Mouse (Mus musculus) heart, embryonic 11.5 days (tissue): ENCODE measurements around the gene Mthfr. TPM values are rescaled to one million over a fixed set of nuclear protein-coding genes. Genes with fewer than 3 reads are reported as not detected.

Experiments used
- polyA plus RNA-seq: library from polyadenylated mRNA; unstranded; fragments of >200 nt; fragmentation: Nextera tagmentation; extraction: Ambion mirVana; gene quantifications from 2 replicates; pipeline ENCODE4 v1.2.1, GENCODE M21; 2014

Gene Mthfr
- polyA plus RNA-seq, 1 experiment from 2014 or later, result 10.4 TPM

Other genes starting within 250 kb of the Mthfr start
- gene Zfp984, start 229.3 kb upstream of the Mthfr start, polyA plus RNA-seq, result 9.8 and 11.6 TPM in 2 replicates
- 4.9 and 6.9 TPM in 2 replicates for gene Zfp933, start 190.7 kb upstream of the Mthfr start, polyA plus RNA-seq
- gene Miip, start 170.3 kb upstream of the Mthfr start, polyA plus RNA-seq, result 23.9 and 24.9 TPM in 2 replicates
- 7.2 and 10.8 TPM in 2 replicates for gene Fv1, start 170.1 kb upstream of the Mthfr start, polyA plus RNA-seq
- 61.8 and 95.4 TPM in 2 replicates for gene Mfn2, start 134.4 kb upstream of the Mthfr start, polyA plus RNA-seq
- gene Plod1, start 102.3 kb upstream of the Mthfr start, polyA plus RNA-seq, result 40.1 and 50.2 TPM in 2 replicates
- 16.4 and 16.5 TPM in 2 replicates for gene 2510039O18Rik, start 98.2 kb upstream of the Mthfr start, polyA plus RNA-seq
- gene Nppb, start 53.3 kb upstream of the Mthfr start, polyA plus RNA-seq, result 305 and 336 TPM in 2 replicates
- gene Nppa, start 38.4 kb upstream of the Mthfr start, polyA plus RNA-seq, result 5,496 and 5,973 TPM in 2 replicates
- 6.3 and 7.3 TPM in 2 replicates for gene Clcn6, start 256 bp upstream of the Mthfr start, polyA plus RNA-seq
- 12.7 and 17.6 TPM in 2 replicates for gene Agtrap, start 49.0 kb downstream of the Mthfr start, polyA plus RNA-seq
- 45.3 and 47.2 TPM in 2 replicates for gene Mad2l2, start 91.3 kb downstream of the Mthfr start, polyA plus RNA-seq
- 0.06 and 0.16 TPM in 2 replicates for gene Draxin, start 91.6 kb downstream of the Mthfr start, polyA plus RNA-seq
- 23.3 and 24.5 TPM in 2 replicates for gene Fbxo6, start 113.1 kb downstream of the Mthfr start, polyA plus RNA-seq
- gene Fbxo44, start 121.4 kb downstream of the Mthfr start, polyA plus RNA-seq, result 20.4 and 24.8 TPM in 2 replicates
- 0.84 TPM in 2 replicates for gene Fbxo2, start 121.5 kb downstream of the Mthfr start, polyA plus RNA-seq
- gene Disp3, start 248.9 kb downstream of the Mthfr start, polyA plus RNA-seq, result 0.06 TPM in 1 of 2 replicates, not detected in the other